Mouse (Mus musculus): ENCODE data around the gene Tead1.

The Tead1 gene

GRCm38 (mm10) chr7:112865739-112866138, 186.6 kb downstream of the Tead1 start:
- peak; percentile 82 for DNase-seq

GRCm38 (mm10) chr7:112868551-112869465, 189.7 kb downstream of the Tead1 start:
- DNase-seq = peak; percentile 80 to 86

- no peak for DNase-seq
Measured at GRCm38 (mm10) chr7:112871752-112872151, 192.6 kb downstream of the Tead1 start.

GRCm38 (mm10) chr7:112872435-112873196, 193.5 kb downstream of the Tead1 start:
- DNase-seq = no peak

GRCm38 (mm10) chr7:112876128-112876527, 197.0 kb downstream of the Tead1 start:
- DNase-seq = no peak

- peak; percentile 84 to 91 for DNase-seq
Measured at GRCm38 (mm10) chr7:112883791-112884274, 204.7 kb downstream of the Tead1 start.

- DNase-seq = no peak
Measured at GRCm38 (mm10) chr7:112885546-112885945, 206.4 kb downstream of the Tead1 start.

- DNase-seq = peak in 1 of 2 experiments; percentile 18
Measured at GRCm38 (mm10) chr7:112891883-112892282, 212.8 kb downstream of the Tead1 start.

- DNase-seq = no peak
Measured at GRCm38 (mm10) chr7:112892595-112892994, 213.5 kb downstream of the Tead1 start.

- no peak for DNase-seq
Measured at GRCm38 (mm10) chr7:112896363-112896762, 217.2 kb downstream of the Tead1 start.

- no peak for DNase-seq
Measured at GRCm38 (mm10) chr7:112901710-112902109, 222.6 kb downstream of the Tead1 start.

- DNase-seq = peak in 1 of 2 experiments; percentile 21
Measured at GRCm38 (mm10) chr7:112906848-112907247, 227.7 kb downstream of the Tead1 start.

- DNase-seq = no peak
Measured at GRCm38 (mm10) chr7:112907468-112907867, 228.3 kb downstream of the Tead1 start.

- no peak for DNase-seq
Measured at GRCm38 (mm10) chr7:112909164-112909563, 230.0 kb downstream of the Tead1 start.

- no peak for DNase-seq
Measured at GRCm38 (mm10) chr7:112912969-112913368, 233.9 kb downstream of the Tead1 start.

GRCm38 (mm10) chr7:112915571-112915970, 236.5 kb downstream of the Tead1 start:
- no peak for DNase-seq

GRCm38 (mm10) chr7:112917613-112918278, 238.6 kb downstream of the Tead1 start:
- DNase-seq = no peak

GRCm38 (mm10) chr7:112918279-112918991, 239.3 kb downstream of the Tead1 start:
- peak; percentile 74 to 77 for DNase-seq

GRCm38 (mm10) chr7:112919845-112920244, 240.7 kb downstream of the Tead1 start:
- DNase-seq = peak; percentile 81 to 85

GRCm38 (mm10) chr7:112922801-112923200, 243.7 kb downstream of the Tead1 start:
- peak in 1 of 2 experiments; percentile 17 for DNase-seq

GRCm38 (mm10) chr7:112923712-112924111, 244.6 kb downstream of the Tead1 start:
- no peak for DNase-seq

- no peak for DNase-seq
Measured at GRCm38 (mm10) chr7:112930669-112931068, 251.6 kb downstream of the Tead1 start.

Data from cerebellum, postnatal 10 days (tissue).